Mouse (Mus musculus) cerebellum, adult 11-12 months (tissue): ENCODE data around the gene Sh3bp4.

Source experiments
- DNase-seq: peaks from one replicate; pipeline ENCODE4 v3.0.0; 2022

Sh3bp4 gene

GRCm38 (mm10) chr1:89131707-89132106 lies 61.5 kb downstream of the Sh3bp4 start:
- peak; percentile 22 for DNase-seq

GRCm38 (mm10) chr1:89133266-89133665 lies 63.1 kb downstream of the Sh3bp4 start:
- DNase-seq: no peak

GRCm38 (mm10) chr1:89133717-89134116 lies 63.5 kb downstream of the Sh3bp4 start:
- no peak for DNase-seq

- DNase-seq: no peak
Observed at GRCm38 (mm10) chr1:89136089-89136811, 66.0 kb downstream of the Sh3bp4 start.

- DNase-seq: no peak
Observed at GRCm38 (mm10) chr1:89137086-89137816, 67.0 kb downstream of the Sh3bp4 start.

GRCm38 (mm10) chr1:89138316-89138715 lies 68.1 kb downstream of the Sh3bp4 start:
- no peak for DNase-seq

- no peak for DNase-seq
Observed at GRCm38 (mm10) chr1:89140113-89140512, 69.9 kb downstream of the Sh3bp4 start.

GRCm38 (mm10) chr1:89151071-89151470 lies 80.9 kb downstream of the Sh3bp4 start:
- DNase-seq: no peak

GRCm38 (mm10) chr1:89152576-89152975 lies 82.4 kb downstream of the Sh3bp4 start:
- DNase-seq: no peak

- no peak for DNase-seq
Observed at GRCm38 (mm10) chr1:89153203-89153602, 83.0 kb downstream of the Sh3bp4 start.

GRCm38 (mm10) chr1:89163483-89163882 lies 93.3 kb downstream of the Sh3bp4 start:
- no peak for DNase-seq

- no peak for DNase-seq
Observed at GRCm38 (mm10) chr1:89164281-89164680, 94.1 kb downstream of the Sh3bp4 start.

GRCm38 (mm10) chr1:89164685-89165084 lies 94.5 kb downstream of the Sh3bp4 start:
- no peak for DNase-seq

- DNase-seq: no peak
Observed at GRCm38 (mm10) chr1:89166814-89167249, 96.6 kb downstream of the Sh3bp4 start.

GRCm38 (mm10) chr1:89171275-89171767 lies 101.1 kb downstream of the Sh3bp4 start:
- DNase-seq: no peak

GRCm38 (mm10) chr1:89174621-89175020 lies 104.4 kb downstream of the Sh3bp4 start:
- DNase-seq: no peak

- no peak for DNase-seq
Observed at GRCm38 (mm10) chr1:89175355-89175754, 105.1 kb downstream of the Sh3bp4 start.

GRCm38 (mm10) chr1:89183261-89183831 lies 113.1 kb downstream of the Sh3bp4 start:
- no peak for DNase-seq

GRCm38 (mm10) chr1:89184111-89184785 lies 114.0 kb downstream of the Sh3bp4 start:
- DNase-seq: peak; percentile 63

GRCm38 (mm10) chr1:89184839-89185238 lies 114.6 kb downstream of the Sh3bp4 start:
- no peak for DNase-seq

GRCm38 (mm10) chr1:89187441-89187840 lies 117.2 kb downstream of the Sh3bp4 start:
- no peak for DNase-seq

- no peak for DNase-seq
Observed at GRCm38 (mm10) chr1:89188091-89188490, 117.9 kb downstream of the Sh3bp4 start.

GRCm38 (mm10) chr1:89189204-89189603 lies 119.0 kb downstream of the Sh3bp4 start:
- DNase-seq: no peak
